Mouse (Mus musculus) midbrain, postnatal 0 days (tissue): ENCODE measurements around the gene Blnk. TPM values are rescaled to one million over a fixed set of nuclear protein-coding genes. Genes with fewer than 3 reads are reported as not detected.

ENCODE experiments used
- ATAC-seq: fragments of 200-750 bp; cut with Nextera tagmentation; 2 replicates; pipeline ENCODE4 v1.8.0; 2017; ENCODE audit warnings: moderate number of reproducible peaks, mild to moderate bottlenecking, moderate TSS enrichment, moderate library complexity; ENCODE audit not compliant: low FRiP score
- DNase-seq: peaks from one replicate; pipeline ENCODE4 v3.0.0-alpha.2; 2015; ENCODE audit warnings: low spot score
- H3K27ac ChIP-seq: fragments of 300-500 bp; sonication (generic); 2 replicates; pipeline ENCODE4 v1.5.1; 2014; ENCODE audit warnings: low read depth, mild to moderate bottlenecking, low read length, mixed read lengths
- H3K27me3 ChIP-seq: fragments of 300-500 bp; sonication (generic); 2 replicates; pipeline ENCODE4 v1.6.1; 2014; ENCODE audit warnings: low read length, control low read depth, mixed read lengths; ENCODE audit not compliant: insufficient read depth
- H3K36me3 ChIP-seq: fragments of 300-500 bp; sonication (generic); 2 replicates; pipeline ENCODE4 v1.6.1; 2014; ENCODE audit warnings: low read length, control low read depth, mixed read lengths; ENCODE audit not compliant: insufficient read depth
- H3K4me1 ChIP-seq: fragments of 300-500 bp; sonication (generic); 2 replicates; pipeline ENCODE4 v1.6.1; 2014; ENCODE audit warnings: mild to moderate bottlenecking, control low read depth, antibody characterized with exemption, low read length, mixed read lengths; ENCODE audit not compliant: insufficient read depth
- H3K4me2 ChIP-seq: fragments of 300-500 bp; sonication (generic); 2 replicates; pipeline ENCODE4 v1.6.1; 2014; ENCODE audit warnings: low read depth, mild to moderate bottlenecking, low read length, mixed read lengths; ENCODE audit not compliant: poor library complexity, severe bottlenecking
- H3K4me3 ChIP-seq: fragments of 300-500 bp; sonication (generic); 2 replicates; pipeline ENCODE4 v1.5.1; 2014; ENCODE audit warnings: low read depth, mild to moderate bottlenecking, low read length, moderate library complexity
- H3K9ac ChIP-seq: fragments of 300-500 bp; sonication (generic); replicated peaks from 2 replicates; pipeline ENCODE4 v1.6.1; 2014; ENCODE audit warnings: mild to moderate bottlenecking, low read length, moderate library complexity, mixed read lengths; ENCODE audit not compliant: poor library complexity, severe bottlenecking
- H3K9me3 ChIP-seq: fragments of 300-500 bp; sonication (generic); 2 replicates; pipeline ENCODE4 v1.6.1; 2016; ENCODE audit warnings: low read length, control low read depth
- CTCF ChIP-seq: IDR thresholded peaks from 2 replicates; pipeline ENCODE4 v1.5.1; 2016; ENCODE audit warnings: antibody characterized with exemption, mild to moderate bottlenecking
- WGBS: fragments of 180-500 bp; shearing (Covaris S2); extraction: QIAGEN DNeasy Blood & Tissue Kit; methylation state at CpG from one replicate; pipeline ENCODE4 v1.1.7; 2014; 5-methylcytosine and 5-hydroxymethylcytosine counted together
- polyA plus RNA-seq: library from polyadenylated mRNA; unstranded; fragments of >200 nt; fragmentation: Nextera tagmentation; extraction: Ambion mirVana; gene quantifications from 2 replicates; pipeline ENCODE4 v1.2.1, GENCODE M21; 2015
- total RNA-seq: library from RNA; depleted of rRNA; stranded (reverse); fragments of >200 nt; gene quantifications from 2 replicates; pipeline ENCODE4 v1.2.3, GENCODE M21; 2014

Blnk gene
- total and polyA plus RNA-seq, 2 experiments from 2014 or later = 1.2 to 1.4 TPM

- ATAC-seq = no peak
- H3K4me3 ChIP-seq = no peak overlapping the region
These were observed 58.3 kb downstream of the Blnk start for GRCm38 (mm10) chr19:40936038-40936437.

GRCm38 (mm10) chr19:40935376-40935775 is 59.0 kb downstream of the Blnk start:
- 44% methylated on average over 8 of the region's 8 CpGs for WGBS
- ATAC-seq (no peak), DNase-seq (no peak)
- no peaks in the 10 kb centered on the region for H3K27me3 ChIP-seq
- H3K9ac ChIP-seq = no peak overlapping the region
- H3K36me3 ChIP-seq = no peaks in the 10 kb centered on the region
- no peak overlapping the region for H3K27ac ChIP-seq
- no peaks in the 10 kb centered on the region for H3K9me3 ChIP-seq
- H3K4me3 ChIP-seq = no peak overlapping the region
- no peak overlapping the region for H3K4me2 ChIP-seq
- TF ChIP-seq CTCF = no peak
- H3K4me1 ChIP-seq = no peaks in the 10 kb centered on the region

More at GRCm38 (mm10) chr19:40936038-40936437, 58.3 kb downstream of the Blnk start:
- no peak for DNase-seq
- Histone ChIP-seq H3K4me2 (no peak overlapping the region), H3K9ac (no peak overlapping the region), H3K9me3 (no peaks in the 10 kb centered on the region), H3K4me1 (no peaks in the 10 kb centered on the region), H3K27ac (no peak overlapping the region), H3K36me3 (no peaks in the 10 kb centered on the region), H3K27me3 (no peaks in the 10 kb centered on the region)
- 27% methylated on average over 5 of the region's 5 CpGs for WGBS
- TF ChIP-seq CTCF = no peak

- 66% methylated on average over 9 of the region's 9 CpGs for WGBS
- H3K36me3 ChIP-seq = no peaks in the 10 kb centered on the region
- H3K4me1 ChIP-seq = no peaks in the 10 kb centered on the region
- no peaks in the 10 kb centered on the region for H3K9me3 ChIP-seq
- no peak overlapping the region for H3K27ac ChIP-seq
- TF ChIP-seq CTCF = no peak
- no peak overlapping the region for H3K4me2 ChIP-seq
- DNase-seq (no peak), ATAC-seq (no peak)
- H3K27me3 ChIP-seq = no peaks in the 10 kb centered on the region
- H3K9ac ChIP-seq = no peak overlapping the region
- no peak overlapping the region for H3K4me3 ChIP-seq
These were observed 62.6 kb downstream of the Blnk start for GRCm38 (mm10) chr19:40931581-40932369.

GRCm38 (mm10) chr19:40895393-40895703 is 99.0 kb downstream of the Blnk start:
- peak overlapping the region; percentile 64 for H3K4me2 ChIP-seq
- ATAC-seq = no peak
- DNase-seq = no peak
- no peaks in the 10 kb centered on the region for H3K9me3 ChIP-seq
- no peaks in the 10 kb centered on the region for H3K36me3 ChIP-seq
- H3K9ac ChIP-seq = peak overlapping the region; percentile 67
- peak overlapping the region; percentile 96 for H3K27ac ChIP-seq
- no peak for TF ChIP-seq CTCF
- H3K27me3 ChIP-seq = peaks cover 18% of the 10 kb centered on the region
- no peaks in the 10 kb centered on the region for H3K4me1 ChIP-seq
- peak overlapping the region; percentile 69 for H3K4me3 ChIP-seq
- 1% methylated on average over 6 of the region's 6 CpGs for WGBS

GRCm38 (mm10) chr19:40894519-40895392 is 99.6 kb downstream of the Blnk start, which contains the start of gene Zfp518a:
Gene Zfp518a (plus strand): TSS chr19:40894705.
- H3K4me1 ChIP-seq = no peaks in the 10 kb centered on the region
- H3K27ac ChIP-seq = peak within 1 kb of the TSS; percentile 96
- H3K36me3 ChIP-seq = no peaks in the 10 kb centered on the region
- DNase-seq (peak; percentile 97), ATAC-seq (peak; percentile 95)
- no peaks in the 10 kb centered on the region for H3K9me3 ChIP-seq
- H3K4me2 ChIP-seq = peak within 1 kb of the TSS; percentile 64
- WGBS = under 1% methylated on average over 81 of the region's 89 CpGs
- no peak for TF ChIP-seq CTCF
- peaks cover 18% of the 10 kb centered on the region for H3K27me3 ChIP-seq
- H3K4me3 ChIP-seq = peak within 1 kb of the TSS; percentile 69
- peak within 1 kb of the TSS; percentile 67 for H3K9ac ChIP-seq
